Mouse (Mus musculus): ENCODE results near the gene Abcb8. TPM values are rescaled to one million over a fixed set of nuclear protein-coding genes. Genes with fewer than 3 reads are reported as not detected.

Gene Abcb8
- polyA plus RNA-seq, 1 experiment from 2014 or later: 32.6 TPM

DNA sequence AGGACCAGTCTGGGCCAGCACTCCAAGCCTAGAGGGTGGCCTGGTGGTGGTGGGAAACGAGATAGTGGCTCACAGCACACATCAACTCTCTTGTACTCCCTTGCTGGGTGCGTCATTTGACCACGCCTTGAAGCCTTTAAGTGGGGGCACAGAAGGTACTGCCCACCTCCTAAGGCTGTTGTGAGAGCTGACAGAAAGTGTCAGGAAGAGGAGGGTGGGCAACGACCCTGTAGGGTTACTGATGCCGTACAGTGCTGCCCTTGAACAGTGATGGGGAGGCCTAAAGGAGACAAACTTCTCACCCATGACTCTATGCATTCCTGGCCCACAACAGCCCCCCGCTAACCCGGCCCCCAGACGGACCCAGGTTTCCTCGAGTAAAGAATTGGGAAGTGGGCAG lies 27.0 kb upstream of the Abcb8 start:
- no peak for DNase-seq (ENCODE audit: low spot score)

GRCm38 (mm10) chr5:24369767-24370166 lies 23.7 kb upstream of the Abcb8 start:
- no peak for DNase-seq (ENCODE audit: low spot score)

GRCm38 (mm10) chr5:24373807-24374206 lies 19.7 kb upstream of the Abcb8 start:
- DNase-seq (ENCODE audit: low spot score): no peak

- DNase-seq (ENCODE audit: low spot score): no peak
These were observed 19.2 kb upstream of the Abcb8 start for GRCm38 (mm10) chr5:24374216-24374615.

GRCm38 (mm10) chr5:24374666-24375328 lies 18.7 kb upstream of the Abcb8 start:
- DNase-seq (ENCODE audit: low spot score): no peak

DNA sequence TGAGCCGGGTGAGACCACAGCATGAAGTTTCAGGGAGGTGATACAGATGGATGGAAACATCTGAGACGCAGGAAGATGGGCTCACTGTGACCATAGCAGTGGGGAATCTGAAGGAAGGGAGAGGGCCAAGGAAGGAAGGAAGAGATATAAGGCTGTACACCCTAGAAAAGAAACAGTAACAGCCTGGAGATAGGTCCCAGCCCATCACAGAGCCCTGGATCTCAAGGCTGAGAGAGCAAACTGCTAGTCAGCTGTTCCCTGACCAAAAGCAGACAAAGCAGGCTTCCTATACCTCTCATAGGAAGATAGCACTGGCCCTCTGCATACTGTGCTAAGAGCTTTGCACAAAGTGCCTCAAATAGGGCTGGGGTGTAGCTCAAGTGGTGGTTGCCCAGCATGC lies 14.8 kb upstream of the Abcb8 start:
- no peak for DNase-seq (ENCODE audit: low spot score)

- no peak for DNase-seq (ENCODE audit: low spot score)
These were observed 14.0 kb upstream of the Abcb8 start for GRCm38 (mm10) chr5:24379501-24379900.

- DNase-seq (ENCODE audit: low spot score): no peak
These were observed 13.0 kb upstream of the Abcb8 start for GRCm38 (mm10) chr5:24380499-24380898.

- DNase-seq (ENCODE audit: low spot score): no peak
These were observed 12.0 kb upstream of the Abcb8 start for GRCm38 (mm10) chr5:24381486-24381885.

- no peak for DNase-seq (ENCODE audit: low spot score)
These were observed 11.5 kb upstream of the Abcb8 start for GRCm38 (mm10) chr5:24381988-24382387.

- peak; percentile 91 for DNase-seq (ENCODE audit: low spot score)
These were observed 10.2 kb upstream of the Abcb8 start for GRCm38 (mm10) chr5:24383026-24383859.

DNA sequence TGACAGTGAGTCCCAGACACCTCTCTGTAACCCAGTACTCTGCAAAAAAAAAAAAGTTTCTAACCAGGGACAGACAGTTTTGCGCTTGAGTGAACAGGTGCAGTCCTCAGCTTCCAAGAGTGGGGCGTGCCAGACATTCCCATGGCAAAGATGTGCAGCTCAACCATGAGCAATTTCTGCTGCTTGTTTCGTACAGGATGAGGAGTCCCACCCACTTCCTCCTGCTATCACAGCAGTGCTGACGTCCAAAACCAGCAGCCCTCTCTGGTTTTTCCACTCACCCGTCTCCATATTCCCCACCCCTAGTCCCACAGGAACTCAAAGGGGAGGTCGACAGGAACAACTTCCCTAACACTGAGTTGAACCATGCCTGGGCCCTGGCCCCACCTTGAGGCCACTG lies 9.1 kb upstream of the Abcb8 start:
- peak; percentile 9 for DNase-seq (ENCODE audit: low spot score)

DNA sequence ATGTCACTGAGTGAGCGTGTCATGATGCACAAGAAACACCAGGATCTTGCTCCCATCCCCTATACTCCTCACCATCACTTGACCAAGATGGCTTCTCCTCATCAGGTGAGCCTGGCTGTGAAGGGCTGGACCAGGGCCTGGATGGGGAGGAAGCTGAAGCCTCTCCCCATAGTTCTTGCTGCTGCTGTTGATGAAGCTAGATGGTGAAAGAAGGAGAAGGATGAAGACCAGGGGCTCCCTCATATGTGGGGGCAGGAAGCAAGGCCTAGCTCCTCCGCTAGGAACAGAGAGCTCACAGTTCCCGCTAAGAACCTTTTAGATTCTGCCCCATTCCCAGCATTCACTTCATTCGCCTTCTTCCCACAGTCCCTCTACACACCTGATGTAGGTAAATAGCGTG lies 8.1 kb upstream of the Abcb8 start:
- DNase-seq (ENCODE audit: low spot score): no peak

GRCm38 (mm10) chr5:24385887-24386550 lies 7.4 kb upstream of the Abcb8 start:
- DNase-seq (ENCODE audit: low spot score): no peak

GRCm38 (mm10) chr5:24387264-24388241 lies 5.9 kb upstream of the Abcb8 start:
- DNase-seq (ENCODE audit: low spot score): peak; percentile 75

DNA sequence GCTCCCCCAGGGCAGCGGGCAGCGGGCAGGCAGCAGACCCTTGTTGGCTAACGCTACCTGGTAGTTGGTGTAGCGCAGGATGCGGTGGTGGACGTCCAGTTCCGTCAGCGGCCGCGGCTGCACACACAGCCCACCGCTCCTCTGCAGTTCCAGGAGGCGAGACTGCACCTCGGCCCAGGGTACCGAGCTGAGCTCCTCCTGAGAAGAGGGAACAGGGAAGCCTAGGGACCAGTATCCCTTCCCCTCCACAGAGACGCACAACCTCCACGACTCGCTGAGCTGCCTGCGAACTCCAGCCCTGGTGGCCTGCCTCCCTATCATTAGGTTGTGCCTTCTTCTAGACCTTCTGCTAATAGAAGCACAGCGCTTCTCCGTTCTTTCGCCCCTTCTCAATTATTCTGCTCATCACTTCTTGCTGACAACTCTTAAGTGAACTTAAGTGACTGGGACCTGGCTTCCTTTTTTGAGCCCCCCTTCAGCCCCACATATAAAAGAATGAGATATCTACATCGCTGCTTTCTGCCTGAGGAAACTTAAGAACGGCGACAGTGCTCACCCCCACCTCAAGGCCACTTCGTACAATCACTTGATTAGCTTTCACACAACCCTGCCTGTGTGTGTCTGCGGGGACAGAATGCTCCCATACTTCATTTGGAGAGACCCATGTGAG lies 5.1 kb upstream of the Abcb8 start:
- DNase-seq (ENCODE audit: low spot score): peak; percentile 5

GRCm38 (mm10) chr5:24389011-24389657 lies 4.3 kb upstream of the Abcb8 start:
- DNase-seq (ENCODE audit: low spot score): peak; percentile 83

- no peak for DNase-seq (ENCODE audit: low spot score)
These were observed 3.8 kb upstream of the Abcb8 start for GRCm38 (mm10) chr5:24389658-24390020.

GRCm38 (mm10) chr5:24391864-24392263 lies 1.6 kb upstream of the Abcb8 start, which contains the start of gene Atg9b:
Atg9b (minus strand) TSS chr5:24392143.
- no peak for DNase-seq (ENCODE audit: low spot score)

DNA sequence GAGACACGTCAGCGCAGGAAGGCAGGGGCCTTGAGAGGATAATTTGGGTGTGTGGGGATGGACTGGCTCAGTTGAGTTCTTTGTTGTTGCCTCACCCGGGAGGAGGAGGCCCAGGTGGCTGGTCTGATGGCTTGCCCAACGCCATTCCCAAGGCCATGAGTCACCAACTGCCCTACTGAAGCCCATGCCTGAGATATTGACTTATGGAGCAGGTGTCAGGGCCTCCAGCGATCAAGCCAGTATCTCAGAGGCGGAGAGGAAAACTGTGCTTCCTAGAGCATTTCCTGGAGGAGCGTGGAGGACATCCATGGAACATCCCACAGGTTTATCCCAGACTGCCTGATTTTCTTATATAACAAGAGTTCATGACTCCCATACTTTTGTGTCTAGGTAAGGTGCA lies 739 bp upstream of the Abcb8 start:
- no peak for DNase-seq (ENCODE audit: low spot score)
